Mouse (Mus musculus): ENCODE results near the gene Ctnna3. TPM values are rescaled to one million over a fixed set of nuclear protein-coding genes. Genes with fewer than 3 reads are reported as not detected.
"Not testable (repeated sequence)": the region's sequence is repeated elsewhere in the genome, so short reads cannot be mapped to it uniquely, and the experiment has no call there.

Gene Ctnna3
- polyA plus RNA-seq, 1 experiment from 2014 or later: 0.55 TPM

- 85% methylated on average over 2 of the region's 2 CpGs for WGBS
Observed at GRCm38 (mm10) chr10:64643976-64644375, 1214.1 kb downstream of the Ctnna3 start.

DNA sequence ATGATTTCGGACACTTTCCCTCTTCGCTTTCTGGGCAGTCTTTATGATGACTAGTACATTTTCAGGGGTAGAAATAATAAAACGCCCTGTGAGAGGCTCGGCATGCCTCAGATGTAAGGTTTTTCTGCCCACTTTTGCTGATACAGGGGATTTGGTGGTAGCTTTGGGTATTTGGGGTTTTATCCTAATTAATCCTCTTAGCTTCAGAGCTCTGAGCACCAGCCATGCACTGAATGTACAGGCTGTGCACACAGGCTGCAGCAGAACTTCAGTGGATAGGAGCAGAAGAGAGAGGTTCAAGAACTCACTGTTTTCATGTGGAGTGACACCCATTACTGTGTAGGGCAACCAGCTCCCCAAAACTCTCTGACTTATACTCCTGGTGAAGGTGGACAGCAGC, 1231.3 kb downstream of the Ctnna3 start:
- no peak for ATAC-seq (ENCODE audit: low FRiP score, low TSS enrichment)
- H3K9me3 ChIP-seq (ENCODE audit: control insufficient read depth, low read length): no peaks in the 10 kb centered on the region
- H3K27ac ChIP-seq (ENCODE audit: low read depth, low read length): no peak overlapping the region
- WGBS: 87% methylated on average over 4 of the region's 4 CpGs
- H3K27me3 ChIP-seq (ENCODE audit: control insufficient read depth, insufficient read depth, low read length): no peaks in the 10 kb centered on the region
- H3K36me3 ChIP-seq (ENCODE audit: control insufficient read depth, insufficient read depth, low read length): no peaks in the 10 kb centered on the region
- H3K9ac ChIP-seq (ENCODE audit: low read depth, low read length): no peak overlapping the region
- no peaks in the 10 kb centered on the region for H3K4me1 ChIP-seq (ENCODE audit: control insufficient read depth, insufficient read depth, low read length)
- no peak overlapping the region for H3K4me3 ChIP-seq (ENCODE audit: low read length)
- no peak overlapping the region for H3K4me2 ChIP-seq (replicated peaks; ENCODE audit: low read depth, low read length)

More at GRCm38 (mm10) chr10:64643976-64644375, 1214.1 kb downstream of the Ctnna3 start:
- Histone ChIP-seq H3K4me3 (ENCODE audit: low read length) (no peak overlapping the region), H3K9me3 (ENCODE audit: control insufficient read depth, low read length) (no peaks in the 10 kb centered on the region), H3K27me3 (ENCODE audit: control insufficient read depth, insufficient read depth, low read length) (no peaks in the 10 kb centered on the region), H3K36me3 (ENCODE audit: control insufficient read depth, insufficient read depth, low read length) (no peaks in the 10 kb centered on the region), H3K4me1 (ENCODE audit: control insufficient read depth, insufficient read depth, low read length) (no peaks in the 10 kb centered on the region), H3K27ac (ENCODE audit: low read depth, low read length) (no peak overlapping the region), H3K9ac (ENCODE audit: low read depth, low read length) (no peak overlapping the region), H3K4me2 (replicated peaks; ENCODE audit: low read depth, low read length) (no peak overlapping the region)
- ATAC-seq (ENCODE audit: low FRiP score, low TSS enrichment): no peak

- no peak overlapping the region for H3K4me2 ChIP-seq (replicated peaks; ENCODE audit: low read depth, low read length)
- no peak overlapping the region for H3K4me3 ChIP-seq (ENCODE audit: low read length)
- no peaks in the 10 kb centered on the region for H3K27me3 ChIP-seq (ENCODE audit: control insufficient read depth, insufficient read depth, low read length)
- H3K4me1 ChIP-seq (ENCODE audit: control insufficient read depth, insufficient read depth, low read length): no peaks in the 10 kb centered on the region
- no peak overlapping the region for H3K9ac ChIP-seq (ENCODE audit: low read depth, low read length)
- no peak overlapping the region for H3K27ac ChIP-seq (ENCODE audit: low read depth, low read length)
- no peaks in the 10 kb centered on the region for H3K36me3 ChIP-seq (ENCODE audit: control insufficient read depth, insufficient read depth, low read length)
- 78% methylated on average over 2 of the region's 2 CpGs for WGBS
- ATAC-seq (ENCODE audit: low FRiP score, low TSS enrichment): no peak
- H3K9me3 ChIP-seq (ENCODE audit: control insufficient read depth, low read length): no peaks in the 10 kb centered on the region
Observed at GRCm38 (mm10) chr10:64671469-64671868, 1241.6 kb downstream of the Ctnna3 start.

GRCm38 (mm10) chr10:64675796-64676195, 1245.9 kb downstream of the Ctnna3 start:
- Histone ChIP-seq H3K9me3 (ENCODE audit: control insufficient read depth, low read length) (no peaks in the 10 kb centered on the region), H3K9ac (ENCODE audit: low read depth, low read length) (no peak overlapping the region), H3K4me3 (ENCODE audit: low read length) (no peak overlapping the region), H3K36me3 (ENCODE audit: control insufficient read depth, insufficient read depth, low read length) (no peaks in the 10 kb centered on the region), H3K27ac (ENCODE audit: low read depth, low read length) (no peak overlapping the region), H3K27me3 (ENCODE audit: control insufficient read depth, insufficient read depth, low read length) (no peaks in the 10 kb centered on the region), H3K4me2 (replicated peaks; ENCODE audit: low read depth, low read length) (no peak overlapping the region), H3K4me1 (ENCODE audit: control insufficient read depth, insufficient read depth, low read length) (no peaks in the 10 kb centered on the region)
- ATAC-seq (ENCODE audit: low FRiP score, low TSS enrichment): no peak
- 90% methylated on average over 3 of the region's 3 CpGs for WGBS

GRCm38 (mm10) chr10:64710017-64710416, 1280.1 kb downstream of the Ctnna3 start:
- Histone ChIP-seq H3K9me3 (ENCODE audit: control insufficient read depth, low read length) (no peaks in the 10 kb centered on the region), H3K9ac (ENCODE audit: low read depth, low read length) (no peak overlapping the region), H3K27ac (ENCODE audit: low read depth, low read length) (no peak overlapping the region), H3K4me2 (replicated peaks; ENCODE audit: low read depth, low read length) (no peak overlapping the region), H3K27me3 (ENCODE audit: control insufficient read depth, insufficient read depth, low read length) (no peaks in the 10 kb centered on the region), H3K4me3 (ENCODE audit: low read length) (no peak overlapping the region), H3K4me1 (ENCODE audit: control insufficient read depth, insufficient read depth, low read length) (no peaks in the 10 kb centered on the region), H3K36me3 (ENCODE audit: control insufficient read depth, insufficient read depth, low read length) (no peaks in the 10 kb centered on the region)
- 89% methylated on average over 2 of the region's 2 CpGs for WGBS
- no peak for ATAC-seq (ENCODE audit: low FRiP score, low TSS enrichment)

- 56% methylated on average over 9 of the region's 9 CpGs for WGBS
- no peak overlapping the region for H3K27ac ChIP-seq (ENCODE audit: low read depth, low read length)
- no peak overlapping the region for H3K9ac ChIP-seq (ENCODE audit: low read depth, low read length)
- H3K4me2 ChIP-seq (replicated peaks; ENCODE audit: low read depth, low read length): no peak overlapping the region
- H3K36me3 ChIP-seq (ENCODE audit: control insufficient read depth, insufficient read depth, low read length): no peaks in the 10 kb centered on the region
- no peak for ATAC-seq (ENCODE audit: low FRiP score, low TSS enrichment)
- no peaks in the 10 kb centered on the region for H3K4me1 ChIP-seq (ENCODE audit: control insufficient read depth, insufficient read depth, low read length)
- no peaks in the 10 kb centered on the region for H3K27me3 ChIP-seq (ENCODE audit: control insufficient read depth, insufficient read depth, low read length)
- no peaks in the 10 kb centered on the region for H3K9me3 ChIP-seq (ENCODE audit: control insufficient read depth, low read length)
- H3K4me3 ChIP-seq (ENCODE audit: low read length): no peak overlapping the region
Observed at GRCm38 (mm10) chr10:64718036-64718435, 1288.1 kb downstream of the Ctnna3 start.

GRCm38 (mm10) chr10:64735692-64736091, 1305.8 kb downstream of the Ctnna3 start:
- no peaks in the 10 kb centered on the region for H3K27me3 ChIP-seq (ENCODE audit: control insufficient read depth, insufficient read depth, low read length)
- H3K9ac ChIP-seq (ENCODE audit: low read depth, low read length): no peak overlapping the region
- no peak overlapping the region for H3K27ac ChIP-seq (ENCODE audit: low read depth, low read length)
- H3K4me3 ChIP-seq (ENCODE audit: low read length): no peak overlapping the region
- no peaks in the 10 kb centered on the region for H3K9me3 ChIP-seq (ENCODE audit: control insufficient read depth, low read length)
- no peak overlapping the region for H3K4me2 ChIP-seq (replicated peaks; ENCODE audit: low read depth, low read length)
- WGBS: 57% methylated on average over 2 of the region's 2 CpGs
- no peaks in the 10 kb centered on the region for H3K4me1 ChIP-seq (ENCODE audit: control insufficient read depth, insufficient read depth, low read length)
- no peaks in the 10 kb centered on the region for H3K36me3 ChIP-seq (ENCODE audit: control insufficient read depth, insufficient read depth, low read length)
- ATAC-seq (ENCODE audit: low FRiP score, low TSS enrichment): no peak

DNA sequence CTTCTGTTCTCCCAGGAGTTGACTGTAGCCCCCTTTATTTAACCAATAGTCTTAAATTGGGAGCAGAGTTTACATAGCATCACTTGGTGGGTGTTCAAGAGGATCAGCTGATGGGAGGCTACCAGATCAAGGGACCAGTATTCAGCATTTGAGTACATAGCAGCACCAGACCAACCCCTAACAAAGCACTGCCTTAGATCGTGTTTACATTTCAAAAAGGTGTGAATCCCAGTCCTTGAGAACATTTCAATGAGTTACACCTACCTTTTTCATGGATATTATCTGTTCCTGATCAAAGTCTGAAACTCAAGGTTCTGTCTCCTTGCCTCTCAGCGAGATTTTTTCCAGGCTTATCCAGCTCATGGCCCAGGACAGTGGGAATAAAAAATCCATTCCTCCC, 1306.7 kb downstream of the Ctnna3 start:
- Histone ChIP-seq H3K4me2 (replicated peaks; ENCODE audit: low read depth, low read length) (no peak overlapping the region), H3K36me3 (ENCODE audit: control insufficient read depth, insufficient read depth, low read length) (no peaks in the 10 kb centered on the region), H3K4me3 (ENCODE audit: low read length) (no peak overlapping the region), H3K9me3 (ENCODE audit: control insufficient read depth, low read length) (no peaks in the 10 kb centered on the region), H3K27ac (ENCODE audit: low read depth, low read length) (no peak overlapping the region), H3K27me3 (ENCODE audit: control insufficient read depth, insufficient read depth, low read length) (no peaks in the 10 kb centered on the region), H3K4me1 (ENCODE audit: control insufficient read depth, insufficient read depth, low read length) (no peaks in the 10 kb centered on the region), H3K9ac (ENCODE audit: low read depth, low read length) (no peak overlapping the region)
- ATAC-seq (ENCODE audit: low FRiP score, low TSS enrichment): no peak
- 22% methylated on average over 2 of the region's 2 CpGs for WGBS

GRCm38 (mm10) chr10:64741721-64742120, 1311.8 kb downstream of the Ctnna3 start:
- not testable (repeated sequence) for H3K27ac ChIP-seq (ENCODE audit: low read depth, low read length)
- 85% methylated on average over 11 of the region's 11 CpGs for WGBS

DNA sequence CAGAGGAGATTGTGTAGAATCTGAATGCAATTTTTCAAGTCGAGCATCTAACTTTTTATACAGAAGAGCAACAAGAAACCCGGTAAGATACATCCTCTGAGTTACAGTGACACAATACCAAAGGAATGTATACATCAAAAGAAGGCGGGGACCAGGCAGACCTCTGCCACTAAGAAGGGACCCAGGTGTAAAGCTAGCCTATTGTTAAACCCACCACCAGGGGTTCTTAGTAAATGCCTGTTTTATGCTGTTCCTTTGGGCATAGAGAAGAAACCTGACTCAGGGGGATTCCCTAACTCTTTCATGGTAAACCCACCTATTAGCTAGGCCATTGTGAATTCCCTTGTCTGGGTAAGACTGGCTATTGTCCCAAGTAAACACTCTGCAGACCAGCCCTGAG, 1314.2 kb downstream of the Ctnna3 start:
- 38% methylated on average over 3 of the region's 3 CpGs for WGBS
- not testable (repeated sequence) for H3K4me2 ChIP-seq (replicated peaks; ENCODE audit: low read depth, low read length); H3K9me3 ChIP-seq (ENCODE audit: control insufficient read depth, low read length); ATAC-seq (ENCODE audit: low FRiP score, low TSS enrichment); H3K27ac ChIP-seq (ENCODE audit: low read depth, low read length); H3K36me3 ChIP-seq (ENCODE audit: control insufficient read depth, insufficient read depth, low read length); H3K4me1 ChIP-seq (ENCODE audit: control insufficient read depth, insufficient read depth, low read length); H3K27me3 ChIP-seq (ENCODE audit: control insufficient read depth, insufficient read depth, low read length); H3K4me3 ChIP-seq (ENCODE audit: low read length); H3K9ac ChIP-seq (ENCODE audit: low read depth, low read length)

More at GRCm38 (mm10) chr10:64741721-64742120, 1311.8 kb downstream of the Ctnna3 start:
- not testable (repeated sequence) for H3K4me3 ChIP-seq (ENCODE audit: low read length); H3K4me2 ChIP-seq (replicated peaks; ENCODE audit: low read depth, low read length); H3K4me1 ChIP-seq (ENCODE audit: control insufficient read depth, insufficient read depth, low read length); ATAC-seq (ENCODE audit: low FRiP score, low TSS enrichment); H3K9ac ChIP-seq (ENCODE audit: low read depth, low read length); H3K36me3 ChIP-seq (ENCODE audit: control insufficient read depth, insufficient read depth, low read length); H3K9me3 ChIP-seq (ENCODE audit: control insufficient read depth, low read length); H3K27me3 ChIP-seq (ENCODE audit: control insufficient read depth, insufficient read depth, low read length)
